9 mouse cellular contexts compared by ENCODE assay signal in the genomic region with DNA sequence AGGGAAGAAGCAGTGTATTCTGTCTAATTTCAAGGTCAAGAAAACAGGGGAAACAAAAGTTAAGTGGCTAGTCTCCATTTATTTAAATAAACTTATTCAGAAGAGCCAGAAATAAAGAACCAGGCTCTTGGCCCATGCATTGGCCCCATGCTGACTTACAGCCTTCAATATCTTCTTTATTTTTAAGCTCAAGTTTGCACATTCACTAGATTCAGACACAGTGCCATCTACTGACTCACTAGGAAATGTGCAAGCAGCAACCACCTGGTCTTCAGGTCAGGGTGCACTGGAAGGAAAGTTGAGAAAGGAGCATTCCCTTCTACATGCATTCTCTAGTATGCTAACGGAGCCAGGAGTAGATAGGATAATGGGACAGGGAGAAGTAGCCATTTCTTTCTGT.
DNase-seq lines count a peak whose midpoint lies in the region; ATAC-seq lines count a peak whose summit lies in the region.
"Had no signal": no experiment of that assay in that cellular context is flagged by ENCODE, and none has a peak within 500 bp of the region (broad histone marks: within the 10 kb centered on the region; RNA-seq: fewer than 3 reads in every experiment).

No protein-coding gene starts in this region.

- H3K9me3 ChIP-seq in kidney, embryonic 15.5 days (replicated peaks): no peaks in the 10 kb centered on the region
- H3K9me3 ChIP-seq in embryonic facial prominence, embryonic 14.5 days (ENCODE audit: control insufficient read depth, low read length): no peaks in the 10 kb centered on the region
- H3K9me3 ChIP-seq in neural tube, embryonic 15.5 days (replicated peaks): no peaks in the 10 kb centered on the region
- H3K9me3 ChIP-seq: limb, embryonic 12.5 days had no signal

- DNase-seq in kidney, adult 11 months: peak; percentile 14
- peak; percentile 58 for DNase-seq in R1 (ENCODE audit: low read depth, low spot score)
- peak; percentile 64 for DNase-seq in embryonic facial prominence, embryonic 14.5 days (ENCODE audit: low spot score)
- DNase-seq in kidney, postnatal 14 days: peak; percentile 41
- DNase-seq in right cerebral cortex, postnatal 14 days: no peak

- WGBS in kidney, embryonic 15.5 days: 33% methylated on average over 1 of the region's 1 CpGs
- WGBS in embryonic facial prominence, embryonic 14.5 days: 14% methylated on average over 1 of the region's 1 CpGs
- 32% methylated on average over 1 of the region's 1 CpGs for WGBS in neural tube, embryonic 15.5 days

- no peak; the same call in 1 of the 2 replicates for ATAC-seq in kidney, embryonic 15.5 days (replicated peaks; ENCODE audit: low FRiP score)
- ATAC-seq in embryonic facial prominence, embryonic 14.5 days (ENCODE audit: low read depth): no peak
- peak; percentile 68; the same call in 1 of the 2 replicates for ATAC-seq in neural tube, embryonic 15.5 days (ENCODE audit: low FRiP score)
- ATAC-seq in megakaryocyte, adult 5-6 weeks (ENCODE audit: poor library complexity, severe bottlenecking): no peak

- H3K4me1 ChIP-seq in kidney, embryonic 15.5 days: no peaks in the 10 kb centered on the region
- H3K4me1 ChIP-seq in embryonic facial prominence, embryonic 14.5 days (ENCODE audit: control insufficient read depth, insufficient read depth, low read length): no peaks in the 10 kb centered on the region
- no peaks in the 10 kb centered on the region for H3K4me1 ChIP-seq in neural tube, embryonic 15.5 days
- H3K4me1 ChIP-seq: limb, embryonic 12.5 days had no signal

- H3K9ac ChIP-seq in kidney, embryonic 15.5 days: no peak overlapping the region
- no peak overlapping the region for H3K9ac ChIP-seq in embryonic facial prominence, embryonic 14.5 days (ENCODE audit: low read depth, low read length)
- no peak overlapping the region for H3K9ac ChIP-seq in neural tube, embryonic 15.5 days (replicated peaks)
- H3K9ac ChIP-seq: limb, embryonic 12.5 days had no signal

- no peaks in the 10 kb centered on the region for H3K36me3 ChIP-seq in kidney, embryonic 15.5 days
- H3K36me3 ChIP-seq in embryonic facial prominence, embryonic 14.5 days (ENCODE audit: control insufficient read depth, insufficient read depth, low read length): no peaks in the 10 kb centered on the region
- H3K36me3 ChIP-seq in neural tube, embryonic 15.5 days: no peaks in the 10 kb centered on the region
- H3K36me3 ChIP-seq: limb, embryonic 12.5 days had no signal

- no peak overlapping the region for H3K4me3 ChIP-seq in kidney, embryonic 15.5 days (replicated peaks)
- no peak overlapping the region for H3K4me3 ChIP-seq in embryonic facial prominence, embryonic 14.5 days (ENCODE audit: low read depth, low read length)
- no peak overlapping the region for H3K4me3 ChIP-seq in neural tube, embryonic 15.5 days (replicated peaks)
- H3K4me3 ChIP-seq: limb, embryonic 12.5 days had no signal

- H3K27ac ChIP-seq in kidney, embryonic 15.5 days: no peak overlapping the region
- no peak overlapping the region for H3K27ac ChIP-seq in embryonic facial prominence, embryonic 14.5 days (replicated peaks; ENCODE audit: low read depth, low read length)
- no peak overlapping the region for H3K27ac ChIP-seq in neural tube, embryonic 15.5 days (replicated peaks)
- H3K27ac ChIP-seq: limb, embryonic 12.5 days had no signal

- no peaks in the 10 kb centered on the region for H3K27me3 ChIP-seq in kidney, embryonic 15.5 days
- H3K27me3 ChIP-seq in embryonic facial prominence, embryonic 14.5 days (replicated peaks; ENCODE audit: control insufficient read depth, insufficient read depth, low read length): no peaks in the 10 kb centered on the region
- no peaks in the 10 kb centered on the region for H3K27me3 ChIP-seq in neural tube, embryonic 15.5 days (replicated peaks)
- H3K27me3 ChIP-seq: limb, embryonic 12.5 days had no signal

- no peak overlapping the region for H3K4me2 ChIP-seq in kidney, embryonic 15.5 days
- H3K4me2 ChIP-seq in embryonic facial prominence, embryonic 14.5 days (ENCODE audit: low read depth, low read length): no peak overlapping the region
- no peak overlapping the region for H3K4me2 ChIP-seq in neural tube, embryonic 15.5 days
- H3K4me2 ChIP-seq: limb, embryonic 12.5 days had no signal
